Mouse (Mus musculus) kidney, postnatal 4 days (tissue): ENCODE results near the gene Reep3.
A peak's percentile ranks its signal among the peaks of the same experiment; 100 is the strongest.
"Not testable (repeated sequence)": the region's sequence is repeated elsewhere in the genome, so short reads cannot be mapped to it uniquely, and the experiment has no call there.

Source experiments
- DNase-seq, 2 experiments: peaks; one replicate each; pipeline ENCODE4 v3.0.0; 2021; ENCODE audit warnings: mixed read lengths in 2 of 2

Reep3 gene

DNA sequence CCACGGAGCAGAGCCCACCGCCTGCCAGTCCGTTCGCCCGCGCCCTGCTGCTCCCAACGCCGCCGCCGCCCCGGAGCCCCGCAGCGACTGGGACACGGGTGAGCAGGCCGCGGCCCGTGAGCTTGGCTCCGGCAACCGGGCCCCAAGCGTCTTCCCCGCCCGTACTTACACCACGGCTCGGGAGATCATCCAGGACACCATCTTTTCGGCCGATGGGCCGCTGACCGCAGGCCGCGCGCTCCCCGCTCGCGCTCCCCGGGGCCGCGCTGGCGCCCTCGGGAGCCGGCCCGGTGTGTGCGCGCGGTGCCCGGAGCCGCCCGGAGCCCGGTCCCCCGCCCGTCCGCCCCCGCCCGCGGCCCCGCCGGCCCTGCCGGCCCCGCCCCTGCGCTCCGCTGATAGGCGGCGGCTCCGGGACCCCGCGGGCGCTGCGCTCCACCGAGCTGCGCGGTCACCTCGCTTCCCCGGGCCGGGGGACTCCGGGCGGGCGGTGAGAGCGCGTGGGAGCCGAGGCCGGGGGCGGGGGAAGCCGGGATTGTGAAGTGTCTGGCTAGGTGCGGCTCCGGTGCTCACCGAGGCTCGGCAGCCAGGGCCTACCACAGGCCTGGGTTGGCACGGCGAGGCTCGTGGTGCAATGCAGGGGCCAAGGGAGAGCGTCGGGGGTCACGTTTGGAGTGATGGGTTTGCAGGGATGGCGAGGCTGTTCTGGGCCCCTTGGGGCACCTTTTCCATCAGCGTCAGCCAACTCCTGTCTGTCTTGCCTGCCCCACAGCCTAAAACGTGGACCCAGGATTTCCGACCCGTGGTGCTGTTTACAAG is at the start of gene Reep3:
Gene Reep3 (minus strand): TSS at position 325 of the 816 bp plus-strand sequence.
- peak; percentile 80 to 87 for DNase-seq

DNA sequence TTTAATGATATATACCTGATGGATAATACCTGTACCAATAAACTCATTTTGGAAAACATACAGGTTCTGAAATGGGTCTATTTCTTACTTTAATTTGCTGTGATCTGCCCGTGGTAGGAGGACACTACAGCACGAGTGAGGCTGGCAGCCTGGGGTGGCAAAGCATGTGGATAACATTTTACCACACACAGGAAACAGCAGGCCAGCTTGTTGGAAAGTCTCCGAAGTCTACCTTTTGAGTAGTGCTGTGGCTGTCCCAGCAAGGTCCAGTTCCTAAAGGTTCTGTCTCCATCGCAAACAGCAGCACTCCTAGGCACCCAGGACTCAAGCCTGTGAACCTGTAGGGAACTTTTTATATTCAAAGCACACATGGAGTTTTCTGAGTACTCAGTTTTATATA is 48.9 kb upstream of the Reep3 start:
- DNase-seq = no peak

DNA sequence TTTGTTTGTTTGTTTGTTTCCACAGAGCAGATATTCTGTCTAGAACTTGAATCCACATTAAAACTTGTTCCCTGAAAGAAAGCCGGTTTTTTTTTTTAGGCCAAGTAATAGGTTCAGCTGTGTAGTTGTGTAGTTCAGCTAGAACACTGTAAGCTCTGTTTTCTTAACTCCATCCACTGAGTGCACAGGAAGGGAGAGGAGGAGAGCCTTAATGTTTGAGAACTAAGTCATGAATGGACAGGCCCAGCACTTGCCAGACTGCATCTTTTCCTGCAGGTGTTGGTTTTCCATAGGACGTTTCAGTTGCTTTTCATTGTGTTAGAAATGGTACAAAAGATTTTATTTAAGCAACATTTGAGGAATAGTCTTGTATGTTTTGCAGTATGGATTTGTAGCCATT is 47.5 kb upstream of the Reep3 start:
- DNase-seq = no peak

DNA sequence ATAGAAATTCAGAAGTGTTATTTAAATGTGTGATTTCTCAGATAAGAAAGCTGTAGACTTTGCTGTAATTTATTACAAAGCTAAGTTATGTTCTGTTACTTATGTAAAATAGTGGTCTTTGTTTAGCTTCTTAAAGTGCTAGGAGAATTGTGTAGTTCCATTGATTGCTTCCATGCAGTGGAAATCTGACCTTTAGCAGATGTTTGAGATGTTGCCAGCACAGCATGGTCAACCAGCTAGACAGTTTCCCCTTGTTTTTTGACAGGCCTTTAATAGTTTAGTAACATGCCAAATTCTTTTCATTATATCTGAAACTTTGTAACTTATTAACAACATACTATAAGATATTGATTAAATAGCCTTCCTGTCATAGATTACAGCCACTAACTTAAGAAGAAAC is 46.9 kb upstream of the Reep3 start:
- DNase-seq = no peak

DNA sequence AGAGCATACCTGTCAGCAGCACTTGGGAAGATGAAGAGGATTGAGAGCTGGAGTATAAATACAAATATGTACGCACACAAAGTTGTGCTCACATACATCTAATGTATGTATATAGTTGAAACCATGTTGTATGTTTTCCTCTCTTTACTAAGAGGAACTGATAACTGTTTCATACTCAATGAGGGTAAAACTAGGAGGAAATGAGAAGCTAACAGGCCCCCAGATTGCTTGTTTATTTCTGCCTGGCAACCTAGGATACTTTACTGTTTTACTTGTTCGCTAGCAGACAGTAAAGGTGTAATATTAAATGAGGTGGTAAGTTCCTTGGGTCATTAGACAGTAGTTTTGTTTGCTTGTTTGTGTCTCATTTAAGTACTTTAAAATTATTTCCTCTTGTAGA is 40.7 kb upstream of the Reep3 start:
- DNase-seq = no peak

DNA sequence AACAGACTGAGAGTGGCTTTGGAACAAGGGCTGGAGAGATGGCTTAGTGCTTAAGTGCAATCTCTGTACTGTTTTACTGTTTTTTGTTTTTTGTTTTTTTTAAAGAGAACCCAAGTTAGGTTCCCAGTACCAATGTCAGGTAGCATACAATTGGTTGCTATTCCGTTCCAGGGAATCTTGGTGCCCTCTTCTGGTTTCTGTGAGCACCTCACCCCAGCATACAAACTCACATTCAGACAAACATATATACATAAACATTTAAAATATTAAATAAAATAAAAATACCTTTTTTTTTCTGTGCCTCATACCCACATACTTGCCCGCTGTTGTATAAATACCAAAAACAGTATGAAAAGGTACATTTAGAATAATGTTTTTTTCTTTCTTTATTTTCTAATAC is 37.6 kb upstream of the Reep3 start:
- no peak for DNase-seq

DNA sequence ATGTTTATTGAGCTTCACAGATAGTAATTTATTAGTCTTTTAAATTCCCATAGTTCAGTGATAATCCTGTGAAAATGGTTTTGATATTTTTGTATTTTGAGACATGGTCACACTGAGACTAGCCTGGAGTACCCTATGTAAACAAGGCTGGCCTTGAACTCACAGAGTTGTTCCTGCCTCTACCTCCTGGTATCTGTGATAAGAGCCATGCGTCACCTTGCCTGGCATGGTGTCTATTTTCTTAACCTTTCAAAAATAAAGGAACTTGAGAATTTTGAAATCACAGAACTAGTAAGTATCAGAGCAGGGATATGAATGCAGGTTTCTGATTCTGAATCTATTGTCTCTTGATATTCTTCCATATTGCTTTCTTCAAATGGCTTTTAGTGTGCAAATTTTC is 35.0 kb upstream of the Reep3 start:
- no peak for DNase-seq

DNA sequence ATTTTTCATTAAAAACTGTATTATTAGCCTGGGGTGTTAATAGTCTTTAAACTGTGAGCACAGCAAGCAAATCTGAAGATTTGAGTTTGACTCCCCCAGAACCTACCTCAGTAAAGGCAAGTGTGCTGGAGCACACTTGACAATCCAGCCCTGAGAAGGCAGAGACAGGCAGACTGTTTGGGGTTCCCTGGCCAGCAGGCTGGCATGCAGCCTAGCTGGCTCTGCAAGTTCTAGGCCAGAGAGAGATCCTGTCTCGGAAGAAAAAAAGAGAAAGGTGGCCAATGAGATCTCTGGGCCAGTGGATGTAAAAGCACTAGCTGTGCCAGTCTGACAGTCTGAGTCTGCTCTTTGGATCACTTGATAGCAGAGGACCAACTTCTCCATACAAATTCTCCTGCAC is 32.8 kb upstream of the Reep3 start:
- DNase-seq = no peak

DNA sequence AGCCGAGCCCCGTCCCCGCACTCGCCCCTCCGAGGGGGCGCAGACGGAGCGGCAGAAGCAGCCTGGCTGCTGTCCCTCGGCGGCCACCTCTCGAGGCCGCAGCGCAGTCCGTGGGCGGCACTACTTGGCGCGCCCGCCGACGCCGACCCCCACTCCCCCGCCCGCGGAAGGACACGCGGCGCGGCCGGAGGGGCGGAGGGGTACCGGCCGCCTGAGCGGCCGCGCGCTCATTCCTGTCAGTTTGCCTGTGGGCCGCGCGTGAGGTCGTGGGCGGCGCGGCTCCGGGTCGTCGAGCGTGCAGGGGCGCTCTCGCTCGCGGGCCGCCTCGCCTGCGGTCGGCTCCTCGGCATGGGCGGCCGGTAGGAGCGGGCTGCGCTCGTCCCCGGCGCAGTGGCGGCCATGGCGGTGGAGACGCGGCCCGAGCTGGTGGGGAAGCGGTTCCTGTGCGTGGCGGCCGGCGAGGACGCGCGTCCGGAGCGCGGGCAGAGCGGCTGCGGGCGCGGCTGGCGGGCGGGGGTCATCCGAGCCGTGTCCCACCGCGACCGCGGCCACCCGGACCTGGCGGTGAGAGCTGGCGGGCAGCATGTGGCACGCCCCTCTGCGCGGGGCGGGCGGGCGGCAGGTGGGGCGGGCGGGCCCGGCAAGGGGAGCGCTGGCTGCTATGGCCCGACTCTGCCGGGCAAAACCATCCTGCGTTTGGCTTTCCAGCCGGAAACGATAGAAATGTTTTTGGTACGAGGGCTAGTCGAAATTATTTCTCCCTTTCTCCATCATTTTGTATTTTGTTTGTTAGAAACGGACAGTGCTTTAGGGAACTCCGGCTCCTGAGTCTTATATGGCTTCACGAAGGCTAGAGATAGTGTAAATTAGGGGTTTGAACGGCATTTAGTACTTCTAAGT is 30.4 kb upstream of the Reep3 start:
- DNase-seq = peak; percentile 65 to 81

DNA sequence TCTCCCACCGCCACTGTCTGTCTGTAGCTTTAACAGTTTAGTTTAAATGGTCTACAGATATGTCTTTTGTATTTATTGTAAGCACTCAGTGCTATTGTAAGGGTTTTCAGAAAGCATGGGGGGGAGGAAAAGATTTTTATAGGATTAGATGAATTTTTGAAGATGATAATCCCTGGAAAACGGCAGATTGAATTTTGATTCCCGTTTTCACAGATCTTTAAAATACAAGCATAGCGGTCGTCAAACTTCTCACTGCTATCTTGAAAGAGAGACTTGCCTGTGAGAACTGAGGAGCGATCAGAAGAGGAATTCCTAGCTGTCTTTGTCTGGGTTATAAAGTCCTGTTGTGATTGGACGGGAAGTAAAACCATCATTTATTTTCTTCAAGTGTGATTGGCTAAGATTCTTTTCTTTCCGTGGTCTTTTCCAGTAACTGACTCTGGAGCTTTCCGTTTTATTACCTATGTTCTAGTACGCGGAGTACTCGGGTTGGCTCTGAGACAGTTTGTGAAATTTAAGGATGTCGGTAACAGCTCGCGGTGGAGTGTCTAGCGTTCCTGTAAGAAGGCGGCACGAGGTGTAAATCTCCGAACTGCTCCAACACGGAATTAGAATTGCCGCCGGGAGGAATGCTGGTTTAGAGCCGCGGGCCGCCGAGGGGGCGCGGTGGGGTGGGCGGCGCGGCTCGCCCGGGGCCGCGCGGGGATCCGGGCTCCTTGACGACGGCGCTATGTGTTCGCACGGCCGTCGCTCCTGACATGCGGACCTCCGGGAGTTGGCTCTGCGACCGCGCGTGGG is 29.5 kb upstream of the Reep3 start:
- DNase-seq = peak; percentile 60 to 75

DNA sequence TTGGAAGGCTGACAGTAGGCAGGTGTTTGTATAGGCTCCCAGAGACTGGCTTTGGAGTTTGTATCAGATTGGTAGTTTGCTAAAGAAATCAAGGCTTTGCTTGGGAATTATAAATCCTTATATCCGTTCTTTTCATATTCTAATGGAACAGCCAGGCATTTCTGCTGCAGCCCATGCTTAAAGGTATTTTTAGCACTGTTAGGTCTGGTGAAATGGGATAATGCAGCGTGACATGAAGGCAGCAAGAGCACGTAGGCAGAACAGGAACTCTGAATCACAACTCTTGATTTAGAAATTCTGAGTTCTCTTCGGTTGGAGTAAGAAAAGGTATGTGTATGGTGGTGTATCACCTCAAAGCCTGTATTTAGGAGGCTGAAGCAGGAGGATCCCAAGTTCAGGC is 27.4 kb upstream of the Reep3 start:
- DNase-seq = no peak

DNA sequence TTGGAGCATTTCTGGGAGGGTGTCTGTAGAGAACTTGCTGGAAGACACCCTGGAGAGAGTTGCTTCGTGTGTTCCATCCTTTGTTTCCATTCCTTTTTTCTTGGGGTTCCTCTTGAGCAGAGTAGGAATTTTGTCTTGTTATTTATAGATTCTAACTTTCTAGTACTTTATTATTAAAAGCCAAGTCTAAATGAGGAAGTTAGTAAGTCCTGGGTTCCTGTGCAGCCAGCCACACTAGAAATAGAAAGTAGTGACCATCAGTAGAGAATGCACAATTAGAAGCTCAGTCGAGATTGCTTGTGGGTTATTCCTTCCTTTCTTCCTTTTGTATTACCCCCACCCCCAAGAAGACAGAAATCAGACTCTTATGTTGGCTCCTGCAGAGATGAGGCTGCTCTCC is 27.0 kb upstream of the Reep3 start:
- no peak for DNase-seq

DNA sequence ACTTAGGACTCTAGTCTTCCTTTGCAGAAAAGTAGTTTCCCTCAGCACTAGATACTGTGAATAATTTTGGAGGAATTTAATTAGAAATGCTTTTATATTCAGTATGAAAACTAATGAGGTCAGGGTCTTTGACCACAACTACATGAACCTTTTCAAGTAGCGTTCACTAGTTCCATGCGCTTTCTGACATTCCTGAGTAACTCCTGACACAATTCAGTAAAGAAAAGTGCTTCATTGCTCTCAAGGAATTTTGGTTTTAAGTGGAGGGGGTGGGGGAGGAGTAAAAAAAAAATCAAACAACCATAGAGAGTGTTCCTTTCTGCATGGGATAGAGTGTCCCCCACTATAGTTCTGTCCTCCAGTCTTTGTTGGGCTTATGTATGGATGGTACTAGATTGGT is 23.9 kb upstream of the Reep3 start:
- DNase-seq = no peak

DNA sequence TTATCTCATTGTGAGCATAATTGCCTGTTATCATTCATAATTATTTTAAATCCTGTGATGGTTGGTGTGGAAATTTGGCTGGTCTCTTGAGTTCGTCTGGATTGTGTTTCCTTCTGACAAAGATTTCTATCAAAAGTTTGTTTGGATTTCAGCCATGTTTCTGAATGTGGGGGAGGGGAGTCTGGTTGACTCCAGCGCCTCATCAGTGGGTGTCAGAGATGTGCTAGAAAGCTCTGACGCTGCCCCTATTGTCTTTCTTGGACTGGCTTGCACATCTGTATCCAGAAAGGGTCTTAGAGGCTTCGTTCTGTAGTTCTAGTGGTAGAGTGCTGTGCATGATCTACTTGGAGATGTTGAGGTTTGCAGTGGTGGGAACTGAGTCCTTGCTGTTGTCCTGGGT is 23.4 kb upstream of the Reep3 start:
- DNase-seq = no peak

DNA sequence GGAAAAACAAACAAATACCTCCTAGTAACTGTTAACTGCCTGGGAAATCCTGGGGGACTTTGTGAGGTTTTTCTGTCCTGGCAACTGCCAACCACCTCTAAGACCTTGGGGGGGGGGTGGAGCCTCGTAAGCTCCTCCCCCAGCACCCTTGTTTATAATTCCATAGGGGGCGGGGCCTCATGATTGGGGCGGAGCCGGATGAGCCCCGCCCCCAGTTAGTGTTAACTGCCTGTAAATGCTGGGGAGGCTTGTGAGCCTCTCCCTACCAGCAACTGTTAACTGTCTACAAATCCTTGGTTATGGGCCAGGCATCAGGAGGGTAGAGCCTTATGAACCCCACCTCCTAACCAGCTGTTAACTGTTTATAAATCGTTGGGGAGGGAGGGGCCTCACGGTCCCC is 22.5 kb upstream of the Reep3 start:
- DNase-seq = no peak

DNA sequence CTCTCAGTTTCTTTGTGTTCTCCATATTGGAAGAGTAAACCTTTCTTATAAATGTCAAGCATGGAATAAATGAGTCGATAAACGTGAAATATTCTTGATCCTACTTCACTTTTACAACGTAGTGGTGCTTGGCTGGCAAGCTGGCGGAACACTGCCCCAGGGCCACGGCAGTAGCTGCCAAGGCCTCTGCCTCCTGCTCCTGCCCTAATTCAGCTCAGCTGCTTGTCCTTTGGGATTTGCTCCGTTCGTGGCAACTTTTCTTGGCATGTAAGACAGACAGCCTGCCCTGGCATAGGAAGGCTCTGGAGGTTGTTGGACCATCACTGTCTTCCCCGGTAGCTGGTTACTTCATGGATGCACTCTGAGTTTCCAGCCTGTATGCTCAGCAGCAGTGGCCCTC is 19.5 kb upstream of the Reep3 start:
- DNase-seq = peak in 1 of 2 experiments; percentile 43

DNA sequence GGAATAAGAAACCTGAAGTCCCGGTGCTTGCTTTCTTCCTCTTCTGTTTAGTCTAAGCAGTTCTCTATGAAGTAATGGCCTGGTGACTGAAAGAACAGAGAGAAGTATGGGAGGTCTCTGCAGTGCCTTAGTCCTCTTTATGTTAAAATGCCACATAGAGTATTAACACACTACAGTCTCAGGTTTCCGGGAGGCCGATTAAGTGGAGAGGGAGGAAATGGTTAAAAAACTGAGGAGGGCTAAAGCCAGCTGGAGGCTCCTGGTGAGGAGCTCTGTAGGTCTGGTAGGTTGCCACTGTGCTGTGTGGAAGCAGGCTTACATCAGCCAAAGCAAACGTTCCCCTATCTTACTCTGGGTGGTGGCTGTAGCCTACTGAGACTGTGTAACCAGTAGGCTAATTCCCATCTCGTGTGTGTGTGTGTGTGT is 18.9 kb upstream of the Reep3 start:
- DNase-seq = no peak

DNA sequence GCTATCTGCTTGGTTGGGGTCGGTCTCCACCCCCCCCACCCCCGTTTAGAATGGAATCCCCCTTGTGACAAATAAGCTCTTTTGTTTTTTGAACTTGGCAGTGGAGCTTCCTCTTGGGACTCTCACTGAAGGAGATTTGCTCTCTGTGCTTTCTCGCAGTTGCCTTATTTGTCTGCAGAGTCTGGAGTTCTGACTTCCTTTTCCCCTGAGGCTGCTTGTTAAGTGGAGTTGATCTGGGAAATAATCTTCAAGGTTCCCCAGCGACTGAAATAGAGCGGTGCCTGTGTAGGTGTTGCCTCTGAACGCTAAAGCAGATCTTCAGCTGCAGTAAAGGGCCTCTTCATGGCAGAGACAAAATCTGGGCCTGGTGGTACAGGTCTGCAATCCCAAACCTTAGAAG is 18.4 kb upstream of the Reep3 start:
- DNase-seq = no peak

DNA sequence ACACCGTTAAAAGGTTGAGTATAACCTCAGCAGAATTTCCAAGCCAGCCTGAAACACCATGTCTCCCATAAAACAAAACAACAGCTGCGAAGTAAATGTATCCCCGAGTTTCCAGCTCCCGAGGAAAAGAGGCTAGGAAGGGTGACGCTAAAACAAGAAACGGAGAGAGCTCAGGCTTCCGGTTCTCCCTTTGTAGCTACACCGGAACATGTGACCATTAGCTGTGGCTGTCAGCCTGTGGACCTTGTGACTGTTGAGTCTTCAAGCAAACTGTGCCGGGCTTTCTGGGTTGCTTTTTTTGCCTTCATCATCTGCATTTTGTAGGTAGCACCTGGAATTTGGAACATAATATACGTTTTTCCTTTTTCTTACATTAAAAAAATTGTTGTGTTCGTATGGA is 17.1 kb upstream of the Reep3 start:
- no peak for DNase-seq

DNA sequence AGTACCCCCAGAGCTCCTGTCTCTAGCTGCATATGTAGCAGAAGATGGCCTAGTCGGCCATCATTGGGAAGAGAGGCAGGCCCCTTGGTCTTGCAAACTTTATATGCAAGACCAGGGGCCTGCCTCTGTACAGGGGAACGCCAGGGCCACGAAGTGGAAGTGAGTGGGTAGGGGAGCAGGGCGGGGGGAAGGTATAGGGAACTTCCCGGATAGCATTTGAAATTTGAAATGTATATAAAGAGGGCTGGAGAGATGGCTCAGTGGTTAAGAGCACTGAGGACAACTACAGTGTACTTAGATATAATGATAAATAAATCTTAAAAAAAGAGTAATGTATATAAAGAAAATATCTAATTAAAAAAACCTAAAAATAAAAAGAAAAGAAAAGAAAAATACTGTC is 16.2 kb upstream of the Reep3 start:
- not testable (repeated sequence) for DNase-seq

DNA sequence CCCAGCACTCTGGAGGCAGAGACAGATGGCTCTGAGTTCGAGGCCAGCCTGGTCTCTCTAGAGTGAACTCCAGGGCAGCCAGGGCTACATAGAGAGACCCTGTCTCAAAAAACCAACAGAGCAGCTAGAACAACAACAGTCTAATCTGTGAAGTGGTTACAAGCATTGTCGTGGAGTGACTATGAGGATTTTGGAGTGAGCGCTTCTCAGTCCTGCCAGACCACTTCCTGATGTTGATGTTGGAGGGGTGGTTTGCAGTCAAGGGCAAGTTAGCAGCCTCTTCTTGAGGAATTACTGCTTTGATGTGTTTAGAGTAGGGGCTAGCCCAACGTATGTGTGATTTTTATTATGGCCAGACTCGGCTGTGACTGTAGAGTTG is 15.0 kb upstream of the Reep3 start:
- no peak for DNase-seq

DNA sequence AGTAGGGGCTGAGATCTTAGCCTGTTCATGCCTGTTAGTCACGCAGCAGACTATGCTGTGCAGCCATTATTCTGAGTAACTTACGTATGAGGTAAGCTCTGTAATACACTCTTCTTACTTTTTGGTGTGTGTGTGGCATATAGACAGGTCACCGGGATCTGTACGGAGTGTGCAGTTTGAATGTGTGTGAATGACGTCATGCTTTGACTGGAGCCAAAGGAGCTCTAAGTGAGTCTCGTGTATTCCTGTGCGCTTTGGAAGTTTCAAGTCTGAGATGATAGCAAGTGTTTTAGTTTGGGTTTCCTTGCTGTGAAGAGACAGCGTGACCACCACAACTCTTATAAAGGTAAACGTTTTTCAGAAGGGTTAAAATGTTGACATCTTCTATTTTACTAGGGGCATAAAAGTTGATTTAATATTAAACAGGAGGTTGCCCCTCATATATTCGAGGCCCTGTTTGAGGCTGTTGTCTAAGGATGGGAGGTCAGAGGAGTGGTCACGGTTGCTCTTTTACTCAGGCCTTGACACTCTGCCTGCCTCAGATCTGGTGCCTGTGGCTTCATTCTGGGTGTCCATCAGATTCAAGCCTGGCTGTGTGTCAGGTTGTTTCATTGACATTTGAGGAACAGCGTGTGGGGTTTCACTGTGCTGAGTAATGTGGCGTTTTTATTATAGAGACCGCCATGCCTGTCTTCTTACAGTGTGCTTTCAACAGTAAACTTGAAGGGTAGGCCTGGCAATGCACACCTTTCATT is 14.5 kb upstream of the Reep3 start:
- DNase-seq = no peak

DNA sequence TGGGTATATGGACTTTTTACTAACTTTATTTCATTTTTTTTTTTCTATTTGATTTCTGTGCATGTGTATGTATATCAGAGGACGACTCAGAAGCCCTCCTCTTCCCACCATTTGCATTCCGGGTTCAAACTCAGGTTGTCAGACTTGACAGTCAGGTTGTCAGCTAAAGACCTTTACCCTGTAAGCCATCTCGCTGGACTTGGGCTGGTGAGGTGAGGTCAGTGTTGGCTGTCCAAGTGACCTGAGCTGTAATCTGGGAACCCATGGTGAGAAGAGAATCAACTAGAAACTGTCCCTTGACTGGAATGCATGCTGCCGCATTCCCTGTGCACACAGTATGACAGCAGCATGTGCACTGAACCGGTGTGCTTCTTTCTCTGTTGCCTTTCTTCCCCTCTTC is 12.9 kb upstream of the Reep3 start:
- no peak for DNase-seq
